Mouse (Mus musculus): ENCODE measurements around the gene Tet1.

DNA sequence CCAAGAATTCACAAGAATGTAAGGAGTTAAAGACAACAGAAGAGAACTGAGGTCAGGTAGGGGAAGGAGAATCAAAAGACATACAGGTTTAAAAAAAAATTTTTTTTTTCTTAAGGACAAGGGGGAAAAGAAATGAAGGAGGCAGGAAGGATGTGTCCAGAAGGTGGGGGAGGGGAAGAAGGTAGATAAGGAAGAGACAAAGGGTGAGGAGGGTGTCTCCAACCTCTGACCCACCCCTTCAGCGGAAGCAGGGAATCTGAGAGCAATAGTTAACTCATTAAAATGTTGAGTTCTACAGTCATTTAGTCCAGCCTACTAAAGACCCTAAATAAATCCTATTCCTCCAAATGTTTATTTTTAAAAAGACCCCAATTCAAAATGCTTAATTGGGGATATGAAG, 24.3 kb downstream of the Tet1 start:
- TF ChIP-seq CTCF (IDR thresholded peaks at IDR 0.05) (no peak), EP300 (IDR thresholded peaks at IDR 0.05) (no peak)
